Mouse (Mus musculus): ENCODE measurements around the gene 1700001F09Rik.
"Not testable (repeated sequence)": the region's sequence is repeated elsewhere in the genome, so short reads cannot be mapped to it uniquely, and the experiment has no call there.

Gene 1700001F09Rik

DNA sequence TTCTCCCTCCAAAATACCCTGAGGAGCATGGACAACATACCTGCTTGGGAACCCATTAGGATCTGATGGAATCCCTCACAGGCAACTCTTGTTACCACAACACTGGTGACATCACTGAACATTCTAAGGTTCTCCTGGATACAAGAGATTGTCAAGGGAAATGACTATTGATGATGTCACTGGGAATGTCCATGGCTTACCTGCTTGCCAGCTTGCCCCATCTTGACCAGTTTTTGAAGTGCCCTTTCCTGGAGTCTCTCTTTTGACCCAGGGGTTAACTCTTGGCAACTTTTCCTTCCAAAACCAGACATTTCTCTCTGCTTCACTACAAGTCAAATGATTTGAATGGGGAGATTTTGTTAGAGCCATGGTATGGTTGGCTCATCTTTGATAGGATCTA lies at the start of gene 1700001F09Rik:
1700001F09Rik (minus strand) TSS at position 101 of the 400 bp plus-strand sequence.
- CTCF ChIA-PET, result not testable (repeated sequence)

DNA sequence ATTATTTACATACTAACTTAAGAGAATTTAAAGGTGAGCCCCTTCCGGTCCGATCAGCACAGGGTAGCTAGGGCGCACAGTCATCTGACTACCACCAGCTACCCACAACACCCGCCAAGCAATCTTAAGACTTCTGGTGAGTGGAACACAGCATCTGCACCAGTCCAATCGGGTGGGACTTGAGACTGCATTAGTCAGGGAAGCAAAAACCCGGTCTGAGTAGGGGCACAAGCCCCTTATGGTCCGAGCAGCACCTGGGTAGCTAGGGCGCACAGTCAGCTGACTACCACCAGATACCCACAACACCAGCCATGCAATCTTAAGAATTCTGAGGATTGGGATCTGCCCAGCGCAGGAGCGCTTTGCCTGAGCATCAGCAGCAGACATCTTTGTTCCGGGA lies 14.1 kb upstream of the 1700001F09Rik start:
- CTCF ChIA-PET, result not testable (repeated sequence)

DNA sequence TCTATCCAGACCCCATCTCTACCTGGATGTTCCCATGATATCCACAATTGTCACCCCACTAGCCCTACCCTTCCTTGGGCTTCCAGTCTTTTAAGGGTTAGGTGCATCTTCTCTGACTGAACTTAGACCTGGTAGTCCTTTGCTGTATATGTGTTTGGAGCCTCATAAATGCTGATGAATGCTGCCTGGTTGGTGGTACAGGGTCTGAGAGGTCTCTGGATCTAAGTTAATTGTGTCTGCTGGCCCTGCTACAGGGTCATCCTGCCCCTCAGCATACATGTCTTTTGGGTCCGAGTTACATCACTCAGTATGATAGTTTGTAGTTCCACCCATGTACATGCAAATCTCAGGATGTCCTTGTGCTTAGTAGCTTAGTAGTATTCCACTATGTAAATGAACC lies 11.6 kb upstream of the 1700001F09Rik start:
- CTCF ChIA-PET, result not testable (repeated sequence)

GRCm38 (mm10) chr14:43357496-43357895 lies 9.9 kb upstream of the 1700001F09Rik start:
- CTCF ChIA-PET, result not testable (repeated sequence)

DNA sequence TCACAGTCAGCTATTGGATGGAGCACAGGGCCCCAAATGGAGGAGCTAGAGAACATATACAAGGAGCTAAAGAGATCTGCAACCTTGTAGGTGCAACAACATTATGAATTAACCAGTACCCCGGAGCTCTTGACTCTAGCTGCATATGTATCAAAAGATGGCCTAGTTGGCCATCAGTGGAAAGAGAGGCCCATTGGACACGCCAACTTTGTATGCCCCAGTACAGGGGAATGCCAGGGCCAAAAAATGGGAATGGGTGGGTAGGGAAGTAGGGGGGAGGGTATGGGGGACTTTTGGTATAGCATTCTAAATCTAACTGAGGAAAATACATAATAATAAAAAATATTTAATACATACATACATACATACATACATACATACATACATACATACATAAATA lies 5.3 kb upstream of the 1700001F09Rik start:
- CTCF ChIA-PET, result not testable (repeated sequence)

DNA sequence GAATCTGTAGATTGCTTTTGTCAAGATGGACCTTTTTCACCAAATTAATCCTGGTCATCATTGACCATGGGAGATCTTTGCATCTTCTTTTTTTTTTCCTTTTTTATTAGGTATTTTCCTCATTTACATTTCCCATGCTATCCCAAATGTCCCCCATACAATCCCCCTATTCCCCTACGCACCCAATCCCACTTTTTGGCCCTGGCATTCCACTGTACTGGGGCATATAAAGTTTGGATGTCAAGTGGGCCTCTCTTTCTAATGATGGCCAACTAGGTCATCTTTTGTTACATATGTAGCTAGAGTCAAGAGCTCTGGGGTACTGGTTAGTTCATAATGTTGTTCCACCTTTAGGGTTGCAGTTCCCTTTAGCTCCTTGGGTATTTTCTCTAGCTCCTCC lies 10.0 kb downstream of the 1700001F09Rik start:
- CTCF ChIA-PET, result not testable (repeated sequence)

GRCm38 (mm10) chr14:43331362-43331880 lies 16.2 kb downstream of the 1700001F09Rik start:
- CTCF ChIA-PET, result not testable (repeated sequence)

DNA sequence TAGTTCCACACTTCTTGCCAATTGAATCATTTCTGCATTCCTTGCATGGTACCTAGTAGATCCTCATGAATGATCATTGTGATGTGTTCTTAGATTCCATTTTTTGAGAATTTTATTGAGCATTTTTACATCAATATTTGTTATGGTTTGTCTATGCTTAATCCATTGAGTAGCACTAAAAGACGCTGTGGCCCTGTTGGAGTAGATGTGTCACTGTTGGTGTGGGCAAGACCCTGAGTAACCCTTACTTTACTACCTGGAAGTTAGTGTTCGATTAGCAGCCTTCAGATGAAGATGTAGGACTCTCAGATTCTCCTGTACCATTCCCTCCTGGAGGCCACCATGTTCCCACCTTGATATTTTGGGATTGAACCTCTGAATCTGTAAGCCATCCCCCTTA lies 19.0 kb downstream of the 1700001F09Rik start:
- CTCF ChIA-PET, result not testable (repeated sequence)

GRCm38 (mm10) chr14:43319516-43319915 lies 28.1 kb downstream of the 1700001F09Rik start:
- CTCF ChIA-PET, result not testable (repeated sequence)

DNA sequence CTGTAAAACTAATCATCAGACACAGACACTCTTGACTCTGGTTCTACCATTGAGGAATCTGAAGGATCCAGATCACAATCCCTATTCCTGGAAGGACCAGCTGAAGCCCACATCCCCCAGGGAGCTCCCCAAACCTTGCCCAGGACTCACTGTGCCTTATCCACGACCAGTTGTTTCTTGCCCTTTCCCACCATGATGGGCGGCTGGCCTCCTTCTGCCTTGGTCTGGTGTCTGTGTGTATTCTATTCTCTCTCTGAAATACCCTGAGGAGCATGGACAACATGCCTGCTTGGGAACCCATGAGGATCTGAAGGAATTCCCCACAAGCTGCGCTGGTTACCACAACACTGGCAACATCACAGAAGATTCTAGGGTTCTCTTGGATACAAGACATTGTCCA lies 54.1 kb downstream of the 1700001F09Rik start, which contains the start of gene Gm8127:
Gm8127 (minus strand) TSS at position 330 of the 400 bp plus-strand sequence.
- CTCF ChIA-PET, result not testable (repeated sequence)

Measured in spleen, embryonic (tissue).